Mouse (Mus musculus) monocyte, adult 59 days (primary cell): ENCODE measurements around the gene Vma21. TPM values are rescaled to one million over a fixed set of nuclear protein-coding genes. Genes with fewer than 3 reads are reported as not detected.

Source experiments
- total RNA-seq, 2 experiments: library from RNA; stranded (reverse); gene quantifications; one replicate each; pipeline ENCODE4 v1.2.4; 2023

Vma21 gene
- total RNA-seq, result 10 to 100 TPM; 12.6 to 18.2 TPM

DNA sequence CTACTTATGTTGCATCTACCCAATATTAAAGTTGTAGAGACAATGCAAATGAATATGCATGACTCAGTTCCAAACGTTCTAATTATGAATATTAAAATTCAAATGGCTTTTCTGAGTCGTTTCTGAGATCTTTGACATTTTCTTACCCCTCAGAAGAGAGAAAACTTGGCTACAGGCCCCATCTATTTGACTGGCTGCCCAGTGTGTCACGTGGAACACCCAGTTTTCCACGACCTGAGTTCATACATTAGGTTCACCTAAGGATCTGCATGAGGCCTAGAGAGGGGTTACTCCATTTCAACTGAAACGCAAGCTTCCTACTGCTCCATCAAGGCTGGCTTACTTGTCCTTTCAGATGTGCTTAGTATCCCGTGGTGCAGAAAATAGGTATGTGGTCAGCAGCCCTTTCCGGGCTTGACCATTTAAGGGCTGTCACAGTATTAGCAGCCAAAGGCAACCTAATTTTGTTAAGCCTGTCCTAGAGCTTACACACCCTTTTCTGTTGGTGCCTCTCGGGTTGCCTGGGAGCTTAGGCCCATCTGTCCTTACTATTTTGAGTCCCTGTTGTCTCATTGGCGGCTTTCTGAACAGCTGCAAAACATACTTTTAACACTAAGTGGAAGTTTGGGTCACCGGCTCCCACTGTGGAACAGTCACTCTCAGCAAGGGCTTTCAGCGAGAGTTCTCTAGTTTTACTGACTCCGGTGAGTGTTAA lies at the start of gene Vma21:
Gene Vma21 (plus strand): TSS at position 294 of the 715 bp plus-strand sequence.

Other genes with a start within 250 kb of the Vma21 start
- not detected for gene Gpr50, start 152.3 kb upstream of the Vma21 start, total RNA-seq
- under 1 TPM in 1 of 2 experiments, not detected in 1; 0.21 TPM for gene Gm1141, start 105.1 kb downstream of the Vma21 start, total RNA-seq
- gene Prrg3, start 146.7 kb downstream of the Vma21 start, total RNA-seq, result not detected
- gene Fate1, start 157.1 kb downstream of the Vma21 start, total RNA-seq, result not detected
- not detected for gene Cnga2, start 175.9 kb downstream of the Vma21 start, total RNA-seq